Mouse (Mus musculus) hindbrain, embryonic 12.5 days (tissue): ENCODE results near the gene 3110018I06Rik. TPM values are rescaled to one million over a fixed set of nuclear protein-coding genes. Genes with fewer than 3 reads are reported as not detected.

Experiments used
- ATAC-seq: fragments of 200-750 bp; cut with Nextera tagmentation; 2 replicates; pipeline ENCODE4 v1.8.0; 2017; ENCODE audit warnings: moderate TSS enrichment; ENCODE audit not compliant: low FRiP score
- H3K27ac ChIP-seq: fragments of 300-500 bp; sonication (generic); 2 replicates; pipeline ENCODE4 v1.5.1; 2016; ENCODE audit warnings: mild to moderate bottlenecking
- H3K27me3 ChIP-seq: fragments of 300-500 bp; sonication (generic); 2 replicates; pipeline ENCODE4 v1.6.1; 2016; ENCODE audit warnings: mild to moderate bottlenecking
- H3K36me3 ChIP-seq: fragments of 300-500 bp; sonication (generic); 2 replicates; pipeline ENCODE4 v1.6.1; 2016; ENCODE audit warnings: mild to moderate bottlenecking
- H3K4me1 ChIP-seq: fragments of 300-500 bp; sonication (generic); 2 replicates; pipeline ENCODE4 v1.6.1; 2016
- H3K4me2 ChIP-seq: fragments of 300-500 bp; sonication (generic); replicated peaks from 2 replicates; pipeline ENCODE4 v1.6.1; 2016; ENCODE audit warnings: mild to moderate bottlenecking
- H3K4me3 ChIP-seq: fragments of 300-500 bp; sonication (generic); 2 replicates; pipeline ENCODE4 v1.5.1; 2016; ENCODE audit warnings: mild to moderate bottlenecking
- H3K9ac ChIP-seq: fragments of 300-500 bp; sonication (generic); 2 replicates; pipeline ENCODE4 v1.6.1; 2016; ENCODE audit warnings: mild to moderate bottlenecking, moderate library complexity
- H3K9me3 ChIP-seq: fragments of 300-500 bp; sonication (generic); replicated peaks from 2 replicates; pipeline ENCODE4 v1.6.1; 2016; ENCODE audit warnings: mild to moderate bottlenecking
- WGBS: fragments of 180-500 bp; shearing (Covaris S2); methylation state at CpG from one replicate; pipeline ENCODE4 v1.1.7; 2016; 5-methylcytosine and 5-hydroxymethylcytosine counted together
- polyA plus RNA-seq: library from polyadenylated mRNA; unstranded; fragments of >200 nt; fragmentation: Nextera tagmentation; extraction: Ambion mirVana; gene quantifications from 2 replicates; pipeline ENCODE4 v1.2.1, GENCODE M21; 2016

Gene 3110018I06Rik
- polyA plus RNA-seq, 1 experiment from 2014 or later = not detected

DNA sequence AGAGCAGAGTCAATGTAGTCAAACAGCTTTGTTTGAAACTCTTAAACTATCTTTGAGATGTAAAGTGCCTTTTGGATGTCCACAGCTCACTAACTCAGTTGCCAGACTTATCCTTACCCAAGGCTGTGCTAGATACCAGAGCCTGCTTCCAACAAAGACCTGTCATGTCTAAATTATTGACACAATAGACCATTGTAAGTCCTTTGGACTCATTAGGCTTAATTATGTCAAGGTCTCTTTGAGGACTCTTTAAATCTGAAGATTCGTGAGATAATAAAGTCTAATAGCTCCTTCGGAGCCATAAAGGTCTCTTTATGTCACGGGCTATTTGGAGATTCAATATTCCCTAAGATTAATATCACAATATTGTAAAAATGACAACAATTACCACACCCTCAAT, 32.5 kb downstream of the 3110018I06Rik start:
- ATAC-seq = no peak
- Histone ChIP-seq H3K9me3 (no peaks in the 10 kb centered on the region), H3K4me2 (no peak overlapping the region), H3K27ac (no peak overlapping the region), H3K9ac (no peak overlapping the region), H3K36me3 (no peaks in the 10 kb centered on the region), H3K4me3 (no peak overlapping the region), H3K27me3 (no peaks in the 10 kb centered on the region), H3K4me1 (peaks cover 12% of the 10 kb centered on the region)
- 71% methylated on average over 3 of the region's 3 CpGs for WGBS

DNA sequence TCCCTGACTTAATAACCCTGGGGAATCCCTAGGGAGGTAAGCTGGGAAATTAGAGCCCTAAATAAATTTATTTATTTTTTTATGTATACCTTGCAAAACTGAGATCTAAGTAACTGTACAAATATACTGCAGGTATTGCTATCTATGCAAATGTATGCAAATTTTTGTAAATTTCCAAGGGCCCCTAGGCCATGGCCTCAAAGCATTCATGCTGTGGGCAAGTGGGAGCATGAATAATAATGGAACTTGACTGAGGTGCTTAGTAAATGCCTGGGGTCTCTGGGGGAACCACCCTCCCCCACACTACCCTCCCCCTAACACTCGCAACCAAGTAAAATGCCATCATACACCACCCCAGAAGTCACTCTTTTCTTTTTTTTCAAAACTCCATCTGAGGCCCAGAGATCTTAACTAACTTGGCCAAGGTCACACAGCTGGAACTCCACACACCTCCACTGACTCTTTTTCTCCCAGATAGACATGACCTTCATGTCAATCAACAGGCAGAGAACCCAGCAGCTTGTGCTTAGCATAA, 40.0 kb downstream of the 3110018I06Rik start:
- no peak for ATAC-seq
- Histone ChIP-seq H3K9me3 (no peaks in the 10 kb centered on the region), H3K27ac (no peak overlapping the region), H3K27me3 (no peaks in the 10 kb centered on the region), H3K36me3 (no peaks in the 10 kb centered on the region), H3K4me2 (no peak overlapping the region), H3K4me1 (no peaks in the 10 kb centered on the region), H3K4me3 (no peak overlapping the region), H3K9ac (no peak overlapping the region)
- whole genome bisulfite sequencing = 50% methylated on average over 1 of the region's 1 CpGs

DNA sequence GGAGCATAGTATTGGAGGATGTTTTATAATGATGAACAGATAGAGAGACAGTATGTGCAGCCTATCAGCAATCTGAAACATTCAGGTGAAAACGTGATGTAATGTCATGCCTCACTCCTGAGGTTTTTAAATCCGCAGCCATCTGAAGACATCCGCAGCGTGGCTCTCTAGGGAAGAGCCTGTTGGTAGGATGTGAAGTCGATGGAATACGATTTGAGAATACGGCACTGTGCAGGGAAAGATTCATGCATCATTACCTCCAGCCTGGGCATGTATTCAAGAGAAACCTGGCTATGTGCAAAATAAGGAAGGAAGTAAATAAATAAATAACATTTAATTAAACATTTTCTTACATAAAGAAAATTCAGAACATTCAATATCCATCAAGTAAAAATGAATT, 44.4 kb downstream of the 3110018I06Rik start:
- Histone ChIP-seq H3K9ac (no peak overlapping the region), H3K9me3 (no peaks in the 10 kb centered on the region), H3K36me3 (no peaks in the 10 kb centered on the region), H3K4me3 (no peak overlapping the region), H3K4me1 (no peaks in the 10 kb centered on the region), H3K27me3 (no peaks in the 10 kb centered on the region), H3K4me2 (no peak overlapping the region), H3K27ac (no peak overlapping the region)
- no peak for ATAC-seq
- 67% methylated on average over 7 of the region's 7 CpGs for whole genome bisulfite sequencing
